14 mouse cellular contexts compared by ENCODE assay signal in the genomic region with DNA sequence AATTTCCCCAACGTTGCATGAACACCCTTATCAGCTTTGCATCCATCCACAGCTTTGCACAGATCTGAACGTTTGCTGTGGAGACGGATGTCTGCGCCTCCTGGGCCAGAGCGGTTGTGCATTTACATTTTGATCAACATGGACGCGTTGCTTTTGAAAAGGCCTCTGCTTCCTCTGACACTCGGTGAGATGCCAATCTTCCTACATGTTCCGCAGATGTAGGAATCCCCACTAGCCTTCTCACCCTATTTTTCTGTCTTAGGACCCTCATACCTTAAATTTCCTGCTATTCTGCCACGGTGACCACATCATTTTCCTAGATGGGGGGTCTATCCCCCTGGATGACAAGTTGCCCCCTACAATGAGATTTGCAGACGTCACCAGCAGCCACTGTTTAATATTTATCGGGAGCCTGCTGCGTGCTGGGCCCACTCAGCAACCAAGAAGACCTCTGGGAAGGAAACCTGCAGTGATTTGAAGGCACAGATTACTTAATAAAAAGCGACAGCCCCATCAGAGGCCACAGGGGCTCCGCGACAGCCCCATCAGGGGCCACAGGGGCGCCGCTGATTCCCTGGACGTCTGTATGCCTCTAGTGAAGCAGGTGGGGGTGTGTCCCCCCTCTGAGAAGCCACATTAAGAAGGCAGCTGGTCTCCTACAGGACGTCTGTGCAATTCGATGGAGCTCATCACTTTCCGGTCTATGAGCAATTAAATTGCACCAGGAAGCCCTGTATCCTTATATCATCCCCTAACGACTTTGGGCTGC. TPM values are rescaled to one million over a fixed set of nuclear protein-coding genes. Genes with fewer than 3 reads are reported as not detected.
DNase-seq lines count a peak whose midpoint lies in the region; ATAC-seq lines count a peak whose summit lies in the region.
"Had no signal": no experiment of that assay in that cellular context is flagged by ENCODE, and none has a peak within 500 bp of the region (broad histone marks: within the 10 kb centered on the region; RNA-seq: fewer than 3 reads in every experiment).

No protein-coding gene starts in this region.

- no peak for DNase-seq in kidney, postnatal 10 days
- DNase-seq in forebrain, embryonic 14.5 days (ENCODE audit: low spot score): no peak
- no peak for DNase-seq in ovary, postnatal 10 days (ENCODE audit: low spot score)
- no peak for DNase-seq in thymus, postnatal 14 days
- DNase-seq in spleen, adult 18-20 months: no peak
- DNase-seq: adrenal gland, postnatal 36 days; cerebellum, adult 9-10 months; lung, embryonic 14.5 days; right cerebral cortex, postnatal 14 days had no signal

- H3K4me3 ChIP-seq in kidney, embryonic 16.5 days (ENCODE audit: low read length): no peak overlapping the region
- H3K4me3 ChIP-seq in forebrain, embryonic 14.5 days (ENCODE audit: low read depth, low read length): no peak overlapping the region
- no peak overlapping the region for H3K4me3 ChIP-seq in limb, embryonic 12.5 days (replicated peaks)
- H3K4me3 ChIP-seq in neural tube, embryonic 15.5 days (replicated peaks): no peak overlapping the region
- H3K4me3 ChIP-seq: left cerebral cortex, adult 2 months had no signal

- no peaks in the 10 kb centered on the region for H3K36me3 ChIP-seq in kidney, embryonic 16.5 days (ENCODE audit: insufficient read depth, low read length)
- no peaks in the 10 kb centered on the region for H3K36me3 ChIP-seq in forebrain, embryonic 14.5 days (ENCODE audit: control insufficient read depth, insufficient read depth, low read length)
- H3K36me3 ChIP-seq in limb, embryonic 12.5 days: no peaks in the 10 kb centered on the region
- no peaks in the 10 kb centered on the region for H3K36me3 ChIP-seq in neural tube, embryonic 15.5 days

- no peaks in the 10 kb centered on the region for H3K9me3 ChIP-seq in kidney, embryonic 16.5 days (ENCODE audit: low read length)
- H3K9me3 ChIP-seq in forebrain, embryonic 14.5 days (replicated peaks; ENCODE audit: control insufficient read depth, low read length): no peaks in the 10 kb centered on the region
- no peaks in the 10 kb centered on the region for H3K9me3 ChIP-seq in limb, embryonic 12.5 days
- H3K9me3 ChIP-seq in neural tube, embryonic 15.5 days (replicated peaks): no peaks in the 10 kb centered on the region

- H3K9ac ChIP-seq in kidney, embryonic 16.5 days (replicated peaks; ENCODE audit: low read length): peak overlapping the region; percentile 44; the same call in 1 of the 2 replicates
- H3K9ac ChIP-seq in forebrain, embryonic 14.5 days (ENCODE audit: low read length): peak overlapping the region; percentile 25
- H3K9ac ChIP-seq in limb, embryonic 12.5 days (replicated peaks): no peak overlapping the region
- no peak overlapping the region for H3K9ac ChIP-seq in neural tube, embryonic 15.5 days (replicated peaks)
- H3K9ac ChIP-seq: lung, embryonic 14.5 days had no signal

- H3K4me2 ChIP-seq in kidney, embryonic 16.5 days (replicated peaks; ENCODE audit: low read depth, low read length): peak overlapping the region; percentile 24
- peak overlapping the region; percentile 31; the same call in 1 of the 2 replicates for H3K4me2 ChIP-seq in forebrain, embryonic 14.5 days (ENCODE audit: low read length)
- peak overlapping the region; percentile 34 for H3K4me2 ChIP-seq in limb, embryonic 12.5 days
- 0 out of 2 replicates have a peak overlapping the region, but pooled peaks have one; percentile 11 for H3K4me2 ChIP-seq in neural tube, embryonic 15.5 days
- H3K4me2 ChIP-seq: heart, embryonic 11.5 days had no signal

- WGBS in kidney, embryonic 16.5 days: 58% methylated on average over 23 of the region's 23 CpGs
- WGBS in forebrain, embryonic 14.5 days: 29% methylated on average over 23 of the region's 23 CpGs
- WGBS in limb, embryonic 12.5 days: 55% methylated on average over 23 of the region's 23 CpGs
- 15% methylated on average over 23 of the region's 23 CpGs for WGBS in neural tube, embryonic 15.5 days

- H3K4me1 ChIP-seq in kidney, embryonic 16.5 days (ENCODE audit: insufficient read depth, low read length): peaks cover 27% of the 10 kb centered on the region
- H3K4me1 ChIP-seq in forebrain, embryonic 14.5 days (ENCODE audit: control insufficient read depth, insufficient read depth, low read length): peaks cover 38% of the 10 kb centered on the region
- peaks cover 45% of the 10 kb centered on the region for H3K4me1 ChIP-seq in limb, embryonic 12.5 days (replicated peaks)
- H3K4me1 ChIP-seq in neural tube, embryonic 15.5 days: peaks cover 37% of the 10 kb centered on the region

- no peak overlapping the region for H3K27ac ChIP-seq in kidney, embryonic 16.5 days (ENCODE audit: low read length)
- peak overlapping the region; percentile 88 for H3K27ac ChIP-seq in forebrain, embryonic 14.5 days (ENCODE audit: low read depth, low read length)
- no peak overlapping the region for H3K27ac ChIP-seq in limb, embryonic 12.5 days
- peak overlapping the region; percentile 73 for H3K27ac ChIP-seq in neural tube, embryonic 15.5 days (replicated peaks)
- H3K27ac ChIP-seq: left cerebral cortex, adult 2 months had no signal

- no peak for ATAC-seq in kidney, embryonic 16.5 days (ENCODE audit: low FRiP score, low TSS enrichment)
- no peak for ATAC-seq in forebrain, embryonic 14.5 days
- ATAC-seq in limb, embryonic 12.5 days (ENCODE audit: insufficient number of reproducible peaks, insufficient read depth, low FRiP score, low TSS enrichment, low read depth): no peak
- ATAC-seq in neural tube, embryonic 15.5 days (ENCODE audit: low FRiP score): no peak

- H3K27me3 ChIP-seq in kidney, embryonic 16.5 days (ENCODE audit: insufficient read depth, low read length): peaks cover 3% of the 10 kb centered on the region; the same call in 1 of the 2 replicates
- no peaks in the 10 kb centered on the region for H3K27me3 ChIP-seq in forebrain, embryonic 14.5 days (replicated peaks; ENCODE audit: control insufficient read depth, insufficient read depth, low read length)
- H3K27me3 ChIP-seq in limb, embryonic 12.5 days: peaks cover 10% of the 10 kb centered on the region
- H3K27me3 ChIP-seq in neural tube, embryonic 15.5 days (replicated peaks): no peaks in the 10 kb centered on the region; the same call in 1 of the 2 replicates

RNA-seq across cellular contexts. Expression of a gene that starts 19.6 kb away (rescaled TPM):
- 3.0 and 3.3 TPM in 2 replicates for polyA plus RNA-seq in kidney, embryonic 16.5 days (2015; fragmentation: Nextera tagmentation; extraction: Ambion mirVana)
- polyA plus RNA-seq in forebrain, embryonic 14.5 days (2014; fragmentation: Nextera tagmentation; extraction: Ambion mirVana): 0.24 TPM in 1 of 2 replicates, not detected in the other
- 0.29 and 0.40 TPM in 2 replicates for polyA plus RNA-seq in limb, embryonic 12.5 days (2016; fragmentation: Nextera tagmentation; extraction: Ambion mirVana)
- polyA plus RNA-seq in neural tube, embryonic 15.5 days (2015; fragmentation: Nextera tagmentation; extraction: Ambion mirVana): 0.13 and 0.15 TPM in 2 replicates
- polyA plus RNA-seq: heart, embryonic 11.5 days; lung, embryonic 14.5 days had no signal

Comparison
In these comparisons a context has a peak if more than half of its experiments do, and no peak if none do; other contexts are left out.
1. H3K27ac ChIP-seq: peak in forebrain, embryonic 14.5 days (single experiment) and neural tube, embryonic 15.5 days (single experiment); none in kidney, embryonic 16.5 days (single experiment) and limb, embryonic 12.5 days (single experiment).
2. H3K9ac ChIP-seq: peak in kidney, embryonic 16.5 days (single experiment) and forebrain, embryonic 14.5 days (single experiment); none in limb, embryonic 12.5 days (single experiment) and neural tube, embryonic 15.5 days (single experiment).
3. Peak in every context shown above with its lines, with median percentiles within 50 percentile points of each other: H3K4me2 ChIP-seq.